Mouse (Mus musculus) T-cell, adult 66 days (primary cell): ENCODE data around the gene Hoxb7. TPM values are rescaled to one million over a fixed set of nuclear protein-coding genes. Genes with fewer than 3 reads are reported as not detected.

Source experiments
- total RNA-seq, 2 experiments: library from RNA; stranded (reverse); gene quantifications; 3 replicates in 1 of 2; 4 replicates in 1 of 2; pipeline ENCODE4 v1.2.4; 2023

The Hoxb7 gene
- not detected for total RNA-seq

GRCm38 (mm10) chr11:96285771-96286738, at the start of gene Hoxb7:
TSS of gene Hoxb7 (plus strand) at chr11:96286623.

GRCm38 (mm10) chr11:96270996-96271540, 15.4 kb upstream of the Hoxb7 start, which contains the start of gene Hoxb9:
TSS of gene Hoxb9 (plus strand) at chr11:96271457.

GRCm38 (mm10) chr11:96281855-96282570, 4.4 kb upstream of the Hoxb7 start, which contains the start of gene Hoxb8:
TSS of gene Hoxb8 (plus strand) at chr11:96281905.

GRCm38 (mm10) chr11:96291681-96292564, 5.5 kb downstream of the Hoxb7 start, which contains the start of gene Hoxb6:
TSS of gene Hoxb6 (plus strand) at chr11:96292476.

GRCm38 (mm10) chr11:96303151-96304099, 17.0 kb downstream of the Hoxb7 start, which contains the start of gene Hoxb5:
TSS of gene Hoxb5 (plus strand) at chr11:96303336.

GRCm38 (mm10) chr11:96317608-96318367, 31.4 kb downstream of the Hoxb7 start, which contains the start of gene Hoxb4:
TSS of gene Hoxb4 (plus strand) at chr11:96318267.

GRCm38 (mm10) chr11:96323154-96323553, 36.7 kb downstream of the Hoxb7 start, which contains the start of gene Hoxb3:
TSS of gene Hoxb3 (plus strand) at chr11:96323326.

Other genes starting within 250 kb of the Hoxb7 start
- 10 to 100 TPM; 47.1 to 51.4 TPM for gene Ube2z, start 221.2 kb upstream of the Hoxb7 start, total RNA-seq
- gene Atp5g1, start 211.0 kb upstream of the Hoxb7 start, total RNA-seq = 100 to 1,000 TPM; 128 to 133 TPM
- not detected for gene Calcoco2, start 174.7 kb upstream of the Hoxb7 start, total RNA-seq
- gene Ttll6, start 152.8 kb upstream of the Hoxb7 start, total RNA-seq = not detected
- not detected for gene Hoxb13, start 92.3 kb upstream of the Hoxb7 start, total RNA-seq
- not detected for gene Hoxb9, start 15.2 kb upstream of the Hoxb7 start, total RNA-seq
- gene Hoxb8, start 4.7 kb upstream of the Hoxb7 start, total RNA-seq = not detected
- gene Hoxb6, start 5.9 kb downstream of the Hoxb7 start, total RNA-seq = not detected
- gene Hoxb5, start 16.7 kb downstream of the Hoxb7 start, total RNA-seq = not detected
- gene Hoxb4, start 31.6 kb downstream of the Hoxb7 start, total RNA-seq = under 1 TPM; 0.90 to 0.95 TPM
- not detected for gene Hoxb3, start 36.7 kb downstream of the Hoxb7 start, total RNA-seq
- not detected for gene Hoxb2, start 63.9 kb downstream of the Hoxb7 start, total RNA-seq
- not detected for gene Hoxb1, start 79.1 kb downstream of the Hoxb7 start, total RNA-seq
- gene Skap1, start 178.0 kb downstream of the Hoxb7 start, total RNA-seq = 100 to 1,000 TPM; 434 to 508 TPM